Mouse (Mus musculus) megakaryocyte, embryonic 14.5 days (primary cell): ENCODE data around the gene Amt.

Experiments
- FLI1 ChIP-seq: IDR thresholded peaks from 2 replicates; pipeline ENCODE4 v1.6.1; 2012; ENCODE audit warnings: low read length, inconsistent platforms, mixed read lengths
- GATA1 ChIP-seq: IDR thresholded peaks from 3 replicates; pipeline ENCODE4 v1.6.1; 2012; ENCODE audit warnings: mixed read lengths, low read length, inconsistent platforms, borderline replicate concordance

DNA sequence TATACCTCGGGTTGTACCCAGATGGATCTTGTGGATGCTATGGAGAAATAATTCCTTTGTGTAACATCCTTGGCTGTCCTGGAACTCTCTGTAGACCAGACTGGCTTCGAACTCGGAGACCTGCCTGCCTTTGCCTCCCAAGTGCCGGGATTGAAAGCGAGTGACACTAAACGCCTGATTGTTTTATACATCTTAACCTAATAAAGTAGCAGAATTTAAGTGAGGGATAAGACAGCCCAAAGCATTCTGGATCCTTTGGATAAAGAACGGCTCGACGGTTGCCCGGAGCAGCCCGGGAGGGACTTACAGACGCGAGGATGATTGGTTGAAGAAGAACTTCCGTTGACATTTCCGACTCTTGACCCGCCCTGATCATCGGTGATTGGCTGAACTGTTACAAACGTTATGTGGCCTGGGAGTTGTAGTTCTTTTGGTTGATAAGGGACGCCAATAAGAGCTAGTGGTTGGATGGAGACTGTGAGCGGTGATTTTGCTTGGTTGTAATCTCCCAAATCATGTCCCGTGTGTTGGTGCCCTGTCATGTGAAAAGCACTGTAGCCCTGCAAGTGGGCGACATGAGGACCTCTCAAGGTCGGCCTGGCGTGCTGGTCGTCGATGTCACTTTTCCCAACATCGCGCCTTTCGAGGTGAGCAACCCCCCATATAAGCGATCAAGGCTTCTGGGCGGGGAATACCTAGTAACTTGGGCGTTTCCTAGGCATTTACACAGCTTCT is 6.5 kb upstream of the Amt start, which contains the start of gene Nicn1:
- TF ChIP-seq GATA1 (peak; percentile 32; the same call in 1 of the 3 replicates), FLI1 (no peak)
